Mouse (Mus musculus) MEL (cell line): ENCODE results near the gene Gab2.

ENCODE experiments used
- ELF1 ChIP-seq: IDR thresholded peaks from 2 replicates; pipeline ENCODE4 v1.6.1; 2014; ENCODE audit warnings: low read depth, mild to moderate bottlenecking, inconsistent platforms, low read length, improper control_type of control experiment, moderate library complexity
- EP300 ChIP-seq, 2 experiments: IDR thresholded peaks; 2 replicates each; pipeline ENCODE4 v1.6.1; 2011; ENCODE audit warnings: improper control_type of control experiment in 2 of 2, low read length in 2 of 2, low read depth in 1 of 2, mild to moderate bottlenecking in 1 of 2
- GATA1 ChIP-seq: IDR thresholded peaks from 2 replicates; pipeline ENCODE4 v1.6.1; 2011; ENCODE audit warnings: low read depth, low read length, improper control_type of control experiment
- MYB ChIP-seq: IDR thresholded peaks from 2 replicates; pipeline ENCODE4 v1.6.1; 2011; ENCODE audit warnings: mild to moderate bottlenecking, low read depth, low read length, improper control_type of control experiment

DNA sequence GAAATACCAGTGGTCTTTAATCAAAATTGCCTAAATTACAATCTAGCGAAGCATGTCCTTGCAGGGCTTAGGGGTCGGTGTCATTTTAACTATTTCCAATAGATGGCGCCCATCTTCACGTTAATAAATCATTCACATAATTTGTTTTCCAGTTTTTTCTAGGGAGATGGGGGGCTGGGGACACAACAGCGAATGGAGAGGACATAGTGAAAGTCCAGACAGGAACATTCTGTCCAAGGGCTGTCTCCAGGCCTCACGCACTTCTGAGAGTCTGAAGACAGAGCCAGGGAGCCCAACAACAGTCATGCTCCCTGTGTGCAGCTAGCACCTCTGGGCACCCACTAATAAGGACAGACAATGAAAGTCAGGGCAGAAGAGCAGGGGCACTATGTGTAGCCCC is 2.2 kb upstream of the Gab2 start:
- TF ChIP-seq ELF1 (no peak), EP300 (IDR thresholded peaks at IDR 0.05; ENCODE audit: low read depth in 1 of 2, low read length in 2 of 2) (no peak), GATA1 (no peak), MYB (no peak)
